Mouse (Mus musculus) megakaryocyte, embryonic 14.5 days (primary cell): ENCODE measurements around the gene Slc39a7. TPM values are rescaled to one million over a fixed set of nuclear protein-coding genes. Genes with fewer than 3 reads are reported as not detected.
"Not testable (repeated sequence)": the region's sequence is repeated elsewhere in the genome, so short reads cannot be mapped to it uniquely, and the experiment has no call there.

Source experiments
- H3K27me3 ChIP-seq: replicated peaks from 2 replicates; pipeline ENCODE3; 2012; ENCODE audit warnings: inconsistent platforms
- H3K36me3 ChIP-seq: replicated peaks from 2 replicates; pipeline ENCODE3; 2012; ENCODE audit warnings: low read length, inconsistent platforms, mixed read lengths
- H3K4me1 ChIP-seq: 2 replicates; pipeline ENCODE4 v1.6.1; 2012; ENCODE audit warnings: inconsistent platforms
- H3K4me3 ChIP-seq: replicated peaks from 2 replicates; pipeline ENCODE3; 2012; ENCODE audit warnings: moderate library complexity, mild to moderate bottlenecking, inconsistent platforms
- H3K9me3 ChIP-seq: 2 replicates; pipeline ENCODE4 v1.6.1; 2012; ENCODE audit warnings: inconsistent platforms
- FLI1 ChIP-seq: IDR thresholded peaks from 2 replicates; pipeline ENCODE4 v1.6.1; 2012; ENCODE audit warnings: low read length, inconsistent platforms, mixed read lengths
- GATA1 ChIP-seq: IDR thresholded peaks from 3 replicates; pipeline ENCODE4 v1.6.1; 2012; ENCODE audit warnings: mixed read lengths, low read length, inconsistent platforms, borderline replicate concordance
- polyA plus RNA-seq: library from polyadenylated mRNA; stranded (reverse); fragments of >175 nt; gene quantifications from 2 replicates; pipeline ENCODE4 v1.2.3, GENCODE M21; 2012; ENCODE audit warnings: low replicate concordance; ENCODE audit not compliant: insufficient read depth

The Slc39a7 gene
- polyA plus RNA-seq, 1 experiment: 63.6 TPM

DNA sequence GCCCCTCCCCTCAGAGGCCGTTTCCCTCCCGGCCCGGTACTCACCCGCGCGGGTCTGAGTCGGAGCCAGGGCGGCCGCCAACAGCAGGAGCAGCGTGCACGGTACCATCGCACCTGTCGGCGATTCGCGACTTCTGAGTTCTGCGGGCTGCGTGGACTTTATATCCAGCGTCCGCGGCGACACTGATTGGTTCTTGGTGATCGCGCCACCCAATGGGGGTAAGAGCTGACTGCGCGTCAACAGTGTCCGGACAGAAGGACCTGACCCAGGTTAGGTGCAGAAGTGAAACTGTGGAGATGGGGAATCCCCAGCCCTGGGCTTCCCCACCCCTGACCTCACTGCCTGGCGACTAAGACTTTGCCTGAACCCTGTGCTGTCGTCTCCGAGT, 31.3 kb downstream of the Slc39a7 start, which contains the start of gene H2-K1:
Gene H2-K1 (minus strand): TSS at position 198 of the 388 bp plus-strand sequence.
- Histone ChIP-seq H3K36me3 (peaks cover 17% of the 10 kb centered on the region), H3K4me3 (peak within 1 kb of the TSS; percentile 92), H3K27me3 (no peaks in the 10 kb centered on the region), H3K9me3 (peaks cover 5% of the 10 kb centered on the region; the same call in 1 of the 2 replicates), H3K4me1 (peaks cover 6% of the 10 kb centered on the region; the same call in 1 of the 2 replicates)
- TF ChIP-seq GATA1 (no peak), FLI1 (no peak)

GRCm38 (mm10) chr17:33999341-34000149, 31.9 kb downstream of the Slc39a7 start:
- H3K4me3 ChIP-seq: peak overlapping the region; percentile 92
- H3K9me3 ChIP-seq: peaks cover 5% of the 10 kb centered on the region; the same call in 1 of the 2 replicates
- peaks cover 17% of the 10 kb centered on the region for H3K36me3 ChIP-seq
- peaks cover 11% of the 10 kb centered on the region for H3K4me1 ChIP-seq
- H3K27me3 ChIP-seq: no peaks in the 10 kb centered on the region
- TF ChIP-seq FLI1 (no peak), GATA1 (no peak)

- Histone ChIP-seq H3K4me1 (peaks cover 11% of the 10 kb centered on the region), H3K4me3 (peak overlapping the region; percentile 69), H3K36me3 (peaks cover 17% of the 10 kb centered on the region)
- H3K27me3 ChIP-seq, H3K9me3 ChIP-seq: not testable (repeated sequence)
Measured at GRCm38 (mm10) chr17:33998697-33999096, 32.8 kb downstream of the Slc39a7 start.

DNA sequence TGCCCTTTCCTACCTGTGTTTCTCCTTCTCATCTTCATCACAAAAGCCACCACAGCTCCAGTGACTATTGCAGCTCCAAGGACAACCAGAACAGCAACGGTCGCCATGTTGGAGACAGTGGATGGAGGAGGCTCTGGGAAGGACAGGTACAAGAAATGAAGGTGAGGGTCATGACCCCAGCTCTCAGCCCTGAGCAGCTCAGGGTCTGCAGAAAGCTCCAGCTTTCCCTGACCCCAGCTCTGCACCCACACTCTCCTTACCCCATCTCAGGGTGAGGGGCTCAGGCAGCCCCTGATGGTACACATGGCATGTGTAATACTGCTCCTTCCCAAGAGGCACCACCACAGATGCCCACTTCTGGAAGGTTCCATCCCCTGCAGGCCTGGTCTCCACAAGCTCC, 34.5 kb downstream of the Slc39a7 start:
- H3K36me3 ChIP-seq: peaks cover 17% of the 10 kb centered on the region
- H3K4me3 ChIP-seq, H3K9me3 ChIP-seq, H3K27me3 ChIP-seq: not testable (repeated sequence)
- peaks cover 12% of the 10 kb centered on the region for H3K4me1 ChIP-seq

DNA sequence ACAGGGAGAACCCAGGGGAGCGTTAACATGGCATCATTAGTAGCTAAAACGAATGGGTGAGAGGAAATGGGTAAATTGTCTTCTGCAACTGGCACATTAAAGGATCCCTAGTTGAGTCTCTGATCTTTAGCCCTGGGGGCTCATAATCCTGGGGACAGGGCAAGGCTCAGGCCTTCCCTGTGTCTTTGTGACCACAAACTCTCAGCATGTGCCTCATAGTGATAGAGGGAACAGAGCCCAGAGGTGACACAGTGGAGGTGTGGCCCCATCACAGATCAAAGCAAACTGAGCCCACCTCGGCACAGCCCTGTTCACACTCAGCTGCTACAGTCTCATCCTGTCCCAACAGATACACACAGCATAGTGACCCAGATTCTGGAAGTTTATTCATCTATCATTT, 35.8 kb downstream of the Slc39a7 start:
- Histone ChIP-seq H3K9me3 (no peaks in the 10 kb centered on the region), H3K27me3 (no peaks in the 10 kb centered on the region), H3K36me3 (peaks cover 17% of the 10 kb centered on the region), H3K4me3 (no peak overlapping the region), H3K4me1 (peaks cover 15% of the 10 kb centered on the region)
- TF ChIP-seq GATA1 (no peak), FLI1 (no peak)

- Histone ChIP-seq H3K27me3 (no peaks in the 10 kb centered on the region), H3K36me3 (peaks cover 17% of the 10 kb centered on the region), H3K4me3 (peak overlapping the region; percentile 46), H3K9me3 (no peaks in the 10 kb centered on the region), H3K4me1 (peaks cover 15% of the 10 kb centered on the region)
- TF ChIP-seq FLI1 (no peak), GATA1 (no peak)
Measured at GRCm38 (mm10) chr17:33994959-33995358, 36.5 kb downstream of the Slc39a7 start.

DNA sequence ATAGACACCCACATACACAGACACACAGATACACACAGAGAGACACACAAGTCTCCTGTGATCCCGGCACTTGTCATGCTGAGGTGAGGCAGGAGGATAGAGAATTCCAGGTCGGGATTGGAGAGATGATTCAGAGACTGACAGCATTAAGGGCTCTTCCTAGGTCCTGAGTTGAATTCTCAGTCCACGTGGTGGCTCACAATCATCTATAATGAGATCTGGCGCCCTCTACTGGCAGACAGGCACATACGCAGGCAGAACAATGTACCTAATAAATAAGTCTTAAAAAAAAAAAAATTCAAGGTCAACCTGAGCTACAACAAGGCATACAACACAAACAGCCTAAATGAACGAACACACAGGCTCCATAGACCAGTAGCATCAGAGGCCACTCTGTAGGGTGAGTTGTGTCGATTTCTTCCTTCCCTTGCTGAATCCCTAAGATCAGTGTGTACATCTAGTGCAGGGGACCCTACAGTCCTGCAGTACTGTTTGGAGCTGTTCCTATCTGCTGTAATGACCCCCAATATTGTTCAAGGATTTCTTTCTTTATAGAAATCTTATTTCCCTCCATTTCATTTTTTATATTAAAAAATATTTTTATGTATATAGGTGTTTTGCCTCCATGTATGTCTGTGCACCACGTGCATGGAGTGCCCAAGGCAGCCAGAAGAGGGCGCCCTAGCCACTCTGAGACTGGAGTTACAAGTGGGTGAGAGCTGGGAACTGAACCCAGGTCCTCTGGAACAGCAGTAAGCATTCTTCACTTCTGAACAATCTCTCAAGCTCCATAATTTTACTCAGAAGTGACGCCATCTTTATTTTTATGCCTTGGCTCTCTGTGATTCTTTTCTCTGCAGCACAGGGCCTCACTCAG, 39.5 kb downstream of the Slc39a7 start:
- Histone ChIP-seq H3K36me3 (peaks cover 14% of the 10 kb centered on the region), H3K9me3 (no peaks in the 10 kb centered on the region), H3K4me3 (peak overlapping the region; percentile 64), H3K4me1 (peaks cover 15% of the 10 kb centered on the region), H3K27me3 (peaks cover 19% of the 10 kb centered on the region)
- TF ChIP-seq GATA1 (no peak), FLI1 (no peak)

- H3K36me3 ChIP-seq, H3K4me3 ChIP-seq, H3K9me3 ChIP-seq: not testable (repeated sequence)
- peaks cover 26% of the 10 kb centered on the region for H3K4me1 ChIP-seq
- H3K27me3 ChIP-seq: peaks cover 33% of the 10 kb centered on the region
Measured at GRCm38 (mm10) chr17:33982136-33982535, 49.3 kb downstream of the Slc39a7 start.

- not testable (repeated sequence) for H3K9me3 ChIP-seq, H3K36me3 ChIP-seq, H3K4me3 ChIP-seq
- Histone ChIP-seq H3K27me3 (peaks cover 30% of the 10 kb centered on the region), H3K4me1 (peaks cover 26% of the 10 kb centered on the region)
Measured at GRCm38 (mm10) chr17:33981192-33981909, 50.1 kb downstream of the Slc39a7 start.
